Mouse (Mus musculus) spleen, adult 2 months (tissue): ENCODE results near the gene Fkrp. TPM values are rescaled to one million over a fixed set of nuclear protein-coding genes. Genes with fewer than 3 reads are reported as not detected.

Experiments used
- DNase-seq, 2 experiments: peaks; one replicate each; pipeline versions ENCODE4 v3.0.0 to v3.0.0-alpha.2; 2012 to 2021; ENCODE audit warnings: low spot score in 2 of 2, low read depth in 1 of 2
- H3K27ac ChIP-seq: fragments of 200-500 bp; 2 replicates; pipeline ENCODE4 v1.5.1; 2012; ENCODE audit warnings: low read length, inconsistent platforms; ENCODE audit not compliant: insufficient read depth
- H3K27me3 ChIP-seq: fragments of 200-500 bp; 2 replicates; pipeline ENCODE4 v1.6.1; 2012; ENCODE audit warnings: mild to moderate bottlenecking, moderate library complexity, low read length, inconsistent platforms; ENCODE audit not compliant: control insufficient read depth, insufficient read depth
- H3K36me3 ChIP-seq: fragments of 200-500 bp; 2 replicates; pipeline ENCODE4 v1.6.1; 2012; ENCODE audit warnings: mild to moderate bottlenecking, low read length, inconsistent platforms; ENCODE audit not compliant: control insufficient read depth, insufficient read depth
- H3K4me1 ChIP-seq: fragments of 200-500 bp; 2 replicates; pipeline ENCODE4 v1.6.1; 2011; ENCODE audit warnings: inconsistent platforms; ENCODE audit not compliant: control insufficient read depth, insufficient read depth, insufficient read length
- H3K4me3 ChIP-seq: fragments of 200-500 bp; 2 replicates; pipeline ENCODE4 v1.5.1; 2011; ENCODE audit warnings: mild to moderate bottlenecking, inconsistent platforms; ENCODE audit not compliant: insufficient read depth, insufficient read length; ENCODE audit errors: extremely low read depth
- CTCF ChIP-seq: fragments of 200-500 bp; IDR thresholded peaks from 2 replicates; pipeline ENCODE4 v1.5.1; 2011; ENCODE audit warnings: mild to moderate bottlenecking, inconsistent platforms; ENCODE audit not compliant: insufficient read depth, insufficient read length, insufficient replicate concordance; ENCODE audit errors: extremely low read depth
- POLR2A ChIP-seq: fragments of 200-500 bp; IDR thresholded peaks from 2 replicates; pipeline ENCODE4 v1.6.1; 2011; ENCODE audit warnings: low read depth, low read length, inconsistent platforms
- WGBS: fragments of 180-500 bp; shearing (Covaris S2); methylation state at CpG from one replicate; pipeline ENCODE4 v1.1.7; 2018; 5-methylcytosine and 5-hydroxymethylcytosine counted together
- polyA plus RNA-seq: library from polyadenylated mRNA; depleted of rRNA; stranded (reverse); fragments of >200 nt; gene quantifications from 2 replicates; pipeline ENCODE4 v1.2.3, GENCODE M21; 2012

The Fkrp gene
- polyA plus RNA-seq, 1 experiment = 28.6 TPM

GRCm38 (mm10) chr7:16841561-16842560, 25.3 kb upstream of the Fkrp start:
- Histone ChIP-seq H3K4me3 (peak overlapping the region; percentile 82), H3K4me1 (peaks cover 47% of the 10 kb centered on the region), H3K27ac (peak overlapping the region; percentile 97), H3K27me3 (no peaks in the 10 kb centered on the region), H3K36me3 (peaks cover 13% of the 10 kb centered on the region)
- TF ChIP-seq POLR2A (no peak; the same call in 1 of the 2 replicates), CTCF (no peak)
- 8% methylated on average over 11 of the region's 11 CpGs for WGBS
- peak; percentile 56 to 87 for DNase-seq

DNA sequence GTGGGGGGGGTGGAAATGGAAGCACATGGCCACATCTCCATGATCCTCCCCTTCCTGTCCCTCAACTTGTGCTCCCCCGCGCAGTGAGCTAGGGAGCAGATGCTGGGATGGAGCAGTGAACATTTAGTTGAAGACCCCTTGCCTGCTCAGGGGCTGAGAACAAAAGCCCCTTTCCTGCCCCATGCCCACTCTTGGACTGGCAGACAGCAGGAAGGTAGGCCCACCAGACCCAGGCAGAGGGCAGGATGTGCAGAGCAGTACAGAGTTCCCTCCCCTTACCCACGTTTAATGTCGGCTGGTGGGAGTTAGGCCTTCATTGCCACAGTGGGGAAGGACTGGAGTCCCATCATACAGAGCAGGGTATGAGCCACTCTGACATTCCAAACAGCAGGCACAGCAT, 24.5 kb upstream of the Fkrp start:
- Histone ChIP-seq H3K27ac (peak overlapping the region; percentile 97), H3K4me1 (peaks cover 47% of the 10 kb centered on the region), H3K36me3 (peaks cover 13% of the 10 kb centered on the region), H3K4me3 (no peak overlapping the region), H3K27me3 (no peaks in the 10 kb centered on the region)
- 39% methylated on average over 4 of the region's 4 CpGs for WGBS
- TF ChIP-seq POLR2A (no peak), CTCF (no peak)
- DNase-seq = no peak

GRCm38 (mm10) chr7:16840109-16840491, 23.6 kb upstream of the Fkrp start:
- H3K4me1 ChIP-seq = peaks cover 47% of the 10 kb centered on the region
- DNase-seq = no peak
- H3K27me3 ChIP-seq = no peaks in the 10 kb centered on the region
- H3K36me3 ChIP-seq = peaks cover 9% of the 10 kb centered on the region
- 82% methylated on average over 2 of the region's 2 CpGs for WGBS
- H3K4me3 ChIP-seq = no peak overlapping the region
- no peak for TF ChIP-seq CTCF
- no peak for TF ChIP-seq POLR2A
- H3K27ac ChIP-seq = peak overlapping the region; percentile 97

- H3K27ac ChIP-seq = peak overlapping the region; percentile 97
- H3K36me3 ChIP-seq = peaks cover 13% of the 10 kb centered on the region
- DNase-seq = no peak
- H3K4me1 ChIP-seq = peaks cover 47% of the 10 kb centered on the region
- 93% methylated on average over 12 of the region's 12 CpGs for WGBS
- H3K4me3 ChIP-seq = no peak overlapping the region
- H3K27me3 ChIP-seq = no peaks in the 10 kb centered on the region
- TF ChIP-seq POLR2A (no peak), CTCF (no peak)
Observed at GRCm38 (mm10) chr7:16839427-16840108, 23.0 kb upstream of the Fkrp start.

GRCm38 (mm10) chr7:16838804-16839426, 22.4 kb upstream of the Fkrp start:
- Histone ChIP-seq H3K27me3 (no peaks in the 10 kb centered on the region), H3K36me3 (peaks cover 14% of the 10 kb centered on the region), H3K4me3 (peak overlapping the region; percentile 60), H3K4me1 (peaks cover 47% of the 10 kb centered on the region), H3K27ac (peak overlapping the region; percentile 87)
- WGBS = 65% methylated on average over 6 of the region's 6 CpGs
- TF ChIP-seq CTCF (no peak), POLR2A (no peak)
- no peak for DNase-seq

DNA sequence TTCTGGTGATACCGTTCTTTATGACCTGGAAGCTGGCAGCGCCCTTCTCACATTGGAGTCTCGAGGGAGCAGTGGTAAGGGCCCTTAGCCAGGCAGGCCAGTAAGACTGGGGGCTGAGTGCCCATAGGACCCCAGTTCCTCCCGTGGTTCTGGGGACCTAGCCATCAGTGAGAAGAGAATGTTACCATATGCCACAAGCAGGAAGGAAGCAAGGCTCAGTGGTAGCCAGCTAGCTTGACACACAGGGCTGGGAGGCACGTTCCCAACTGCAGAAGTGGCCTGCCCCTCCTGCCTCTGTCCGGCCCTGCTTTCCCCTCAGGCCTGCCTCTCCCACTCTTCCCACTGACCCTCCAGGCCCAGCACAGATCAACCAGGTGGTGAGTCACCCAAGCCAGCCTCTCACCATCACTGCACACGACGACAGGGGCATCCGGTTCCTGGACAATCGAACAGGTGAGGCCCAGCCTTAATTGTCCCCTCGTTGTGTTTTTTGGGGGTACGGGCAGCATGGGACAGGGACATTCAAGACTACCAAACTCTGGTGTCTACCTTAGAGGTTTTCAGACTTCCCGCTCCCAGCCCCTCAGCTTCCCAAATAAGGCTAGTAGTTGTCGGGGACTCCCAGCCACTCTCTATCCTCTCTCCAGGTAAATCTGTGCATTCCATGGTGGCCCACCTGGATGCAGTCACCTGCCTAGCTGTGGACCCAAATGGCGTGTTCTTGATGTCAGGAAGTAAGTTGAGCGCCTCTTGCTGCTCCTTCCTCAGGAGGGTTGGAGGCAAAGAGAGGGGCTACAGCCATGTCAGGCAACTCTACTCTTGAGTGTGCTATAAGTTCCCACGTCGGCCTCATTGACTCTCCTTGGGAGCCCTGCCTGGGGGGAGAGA, 21.6 kb upstream of the Fkrp start:
- Histone ChIP-seq H3K27ac (peak overlapping the region; percentile 87), H3K36me3 (peaks cover 19% of the 10 kb centered on the region), H3K4me3 (peak overlapping the region; percentile 60), H3K27me3 (no peaks in the 10 kb centered on the region), H3K4me1 (peaks cover 47% of the 10 kb centered on the region)
- TF ChIP-seq CTCF (no peak), POLR2A (peak; percentile 40; the same call in 1 of the 2 replicates)
- WGBS = 68% methylated on average over 18 of the region's 18 CpGs
- DNase-seq = peak in 1 of 2 experiments; percentile 63
